Mouse (Mus musculus) left cerebral cortex, postnatal 36 days (tissue): ENCODE results near the gene H2al1g. TPM values are rescaled to one million over a fixed set of nuclear protein-coding genes. Genes with fewer than 3 reads are reported as not detected.

Source experiments
- DNase-seq, 2 experiments: peaks; one replicate each; pipeline ENCODE4 v3.0.0; 2021 to 2022; ENCODE audit warnings: low spot score in 2 of 2, mixed read lengths in 1 of 2
- intact Hi-C: fragments of 180-260 bp; cut with DNase I; formaldehyde crosslinking; loops from one replicate; pipeline ENCODE4 v1.15.1; 2025
- total RNA-seq, 2 experiments: library from RNA; stranded (reverse); gene quantifications; 2 replicates each; pipeline ENCODE4 v1.2.3; 2021

The H2al1g gene
- total RNA-seq, 2 experiments from 2014 or later, result not detected

GRCm38 (mm10) chrX:11365151-11365550 is 47.1 kb downstream of the H2al1g start:
- intact Hi-C loops, result no loop called here

More at GRCm38 (mm10) chrX:11365151-11365550, 47.1 kb downstream of the H2al1g start:
- no peak for DNase-seq

Other genes with a start within 250 kb of the H2al1g start
- gene H2al1a, start 19.0 kb upstream of the H2al1g start, total RNA-seq, result not detected
- not detected for gene H2al1b, start 15.8 kb upstream of the H2al1g start, total RNA-seq
- not detected for gene H2al1c, start 12.6 kb upstream of the H2al1g start, total RNA-seq
- not detected for gene H2al1d, start 9.4 kb upstream of the H2al1g start, total RNA-seq
- gene H2al1e, start 6.3 kb upstream of the H2al1g start, total RNA-seq, result not detected
- gene H2al1f, start 3.1 kb upstream of the H2al1g start, total RNA-seq, result not detected
- gene H2al1h, start 3.2 kb downstream of the H2al1g start, total RNA-seq, result not detected
- gene H2al1i, start 6.4 kb downstream of the H2al1g start, total RNA-seq, result not detected
- gene H2al1j, start 9.6 kb downstream of the H2al1g start, total RNA-seq, result not detected